Mouse (Mus musculus): ENCODE measurements at regions not wholly inside any gene's neighbourhood (a gene's known extent, or its start where the extent isn't known, plus 50 kb on each side); places are given as distances from the start of the nearest gene placed in this dataset.

DNA sequence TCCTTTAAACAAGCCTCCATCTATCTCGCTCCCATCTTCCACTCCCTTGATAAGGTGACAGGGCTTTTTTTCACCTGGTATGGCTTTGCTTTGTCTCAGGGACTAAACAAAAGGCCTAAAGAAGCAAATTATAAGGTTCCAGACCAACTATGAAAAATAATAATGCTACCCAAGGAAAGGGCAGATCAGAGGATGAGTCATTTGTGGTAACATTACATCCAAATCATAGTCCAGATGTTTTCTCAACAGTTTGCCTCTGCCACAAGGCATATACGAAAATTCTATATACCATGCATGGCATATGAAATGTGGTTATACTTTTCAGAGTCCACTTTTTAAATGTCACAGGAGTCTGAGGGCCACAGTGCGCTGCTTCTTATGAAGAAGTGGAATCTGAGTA lies 302.7 kb downstream of the Lpin1 start:
- TF ChIP-seq CTCF (IDR thresholded peaks at IDR 0.05; ENCODE audit: borderline replicate concordance, extremely low read depth, insufficient read depth, insufficient read length) = no peak

DNA sequence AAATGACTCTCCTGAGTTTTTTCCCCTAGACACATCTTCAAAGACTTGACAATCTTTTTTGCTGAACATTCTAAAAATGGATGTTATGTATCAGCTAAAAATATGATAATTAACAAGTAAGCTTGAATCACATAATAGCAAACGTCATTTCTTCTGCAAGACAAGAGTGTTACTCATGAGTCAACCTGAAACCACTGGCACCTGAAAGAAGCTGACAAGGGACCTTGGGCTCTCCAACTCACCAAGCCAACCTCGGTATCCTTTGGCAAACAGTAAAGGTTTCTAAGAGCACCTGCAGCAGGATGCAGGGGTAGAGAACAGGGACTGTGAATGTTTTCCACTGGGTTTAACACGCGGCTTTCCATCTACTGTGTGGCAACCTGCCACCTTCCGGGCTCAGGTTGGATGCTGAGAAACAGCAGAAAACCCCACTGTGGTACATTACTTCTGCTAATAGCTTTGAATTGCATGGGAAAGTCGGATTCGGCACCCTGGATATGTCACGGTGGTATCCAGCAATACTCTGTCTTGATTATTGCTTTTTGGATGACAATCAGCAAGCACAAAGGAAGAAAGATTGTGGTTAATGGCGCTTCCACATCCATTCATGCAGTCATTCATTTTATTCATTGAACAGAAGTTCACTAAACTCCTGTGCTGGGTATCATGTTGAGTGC lies 305.9 kb downstream of the Lpin1 start:
- DNase-seq (ENCODE audit: low read depth) = peak; percentile 10
- TF ChIP-seq CTCF (IDR thresholded peaks at IDR 0.05; ENCODE audit: borderline replicate concordance, extremely low read depth, insufficient read depth, insufficient read length) (no peak), POLR2A (IDR thresholded peaks at IDR 0.05; ENCODE audit: borderline replicate concordance, extremely low read depth, insufficient read depth, insufficient read length, poor library complexity, severe bottlenecking) (no peak)

More for the DNA sequence above, 302.7 kb downstream of the Lpin1 start:
- DNase-seq (ENCODE audit: low read depth) = no peak

DNA sequence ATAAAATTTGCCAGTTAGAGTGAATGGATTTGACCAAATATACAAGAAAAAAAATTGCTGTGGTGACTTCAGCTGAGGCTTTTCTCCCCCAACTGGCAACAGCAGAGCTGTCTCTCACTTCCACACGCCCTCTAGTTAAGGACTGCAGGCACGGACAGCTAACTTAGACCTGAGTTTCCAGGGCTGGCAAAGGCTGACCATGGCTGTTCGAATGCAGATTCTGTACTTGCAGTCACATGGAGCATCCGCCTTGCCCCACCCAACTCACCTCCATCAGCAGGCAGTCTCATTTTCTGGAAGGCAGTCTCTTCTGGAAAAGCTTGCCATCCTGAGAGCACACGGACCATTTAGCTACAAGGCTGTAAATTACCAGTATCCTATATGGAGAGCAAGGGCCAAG lies 325.7 kb downstream of the Lpin1 start:
- DNase-seq (ENCODE audit: low read depth) = no peak
- TF ChIP-seq CTCF (IDR thresholded peaks at IDR 0.05; ENCODE audit: borderline replicate concordance, extremely low read depth, insufficient read depth, insufficient read length) (no peak), POLR2A (IDR thresholded peaks at IDR 0.05; ENCODE audit: borderline replicate concordance, extremely low read depth, insufficient read depth, insufficient read length, poor library complexity, severe bottlenecking) (no peak)

DNA sequence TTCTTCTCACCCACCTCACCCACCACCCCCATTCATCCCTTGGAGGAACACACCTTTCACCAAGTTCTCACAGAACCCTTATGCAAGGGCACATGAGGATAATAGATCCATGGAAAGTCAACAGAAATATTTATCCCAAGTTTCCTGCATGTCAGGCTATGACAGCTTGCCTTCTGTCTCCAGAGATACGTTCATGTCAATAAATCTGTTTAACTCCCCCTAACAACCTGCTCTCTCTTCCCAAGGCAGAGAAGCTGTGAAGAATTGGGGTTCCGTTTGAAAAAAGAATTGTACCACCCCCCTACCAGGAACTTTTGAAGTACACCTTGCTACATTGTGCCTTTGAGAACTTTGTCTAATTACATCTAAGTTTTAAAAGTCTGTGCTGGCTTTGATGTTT lies 331.6 kb downstream of the Lpin1 start:
- no peak for DNase-seq (ENCODE audit: low read depth)
- TF ChIP-seq POLR2A (IDR thresholded peaks at IDR 0.05; ENCODE audit: borderline replicate concordance, extremely low read depth, insufficient read depth, insufficient read length, poor library complexity, severe bottlenecking) (no peak), CTCF (IDR thresholded peaks at IDR 0.05; ENCODE audit: borderline replicate concordance, extremely low read depth, insufficient read depth, insufficient read length) (no peak)

GRCm38 (mm10) chr12:16277567-16278332 lies 333.0 kb downstream of the Lpin1 start:
- DNase-seq (ENCODE audit: low read depth) = peak; percentile 71
- TF ChIP-seq CTCF (IDR thresholded peaks at IDR 0.05; ENCODE audit: borderline replicate concordance, extremely low read depth, insufficient read depth, insufficient read length) = no peak
- TF ChIP-seq POLR2A (IDR thresholded peaks at IDR 0.05; ENCODE audit: borderline replicate concordance, extremely low read depth, insufficient read depth, insufficient read length, poor library complexity, severe bottlenecking) = no peak

GRCm38 (mm10) chr12:16277144-16277543 lies 333.6 kb downstream of the Lpin1 start:
- peak; percentile 38 for DNase-seq (ENCODE audit: low read depth)

GRCm38 (mm10) chr12:16276301-16276700 lies 334.5 kb downstream of the Lpin1 start:
- no peak for TF ChIP-seq POLR2A (IDR thresholded peaks at IDR 0.05; ENCODE audit: borderline replicate concordance, extremely low read depth, insufficient read depth, insufficient read length, poor library complexity, severe bottlenecking)
- no peak for TF ChIP-seq CTCF (IDR thresholded peaks at IDR 0.05; ENCODE audit: borderline replicate concordance, extremely low read depth, insufficient read depth, insufficient read length)
- DNase-seq (ENCODE audit: low read depth) = no peak

More at GRCm38 (mm10) chr12:16277144-16277543, 333.6 kb downstream of the Lpin1 start:
- TF ChIP-seq CTCF (IDR thresholded peaks at IDR 0.05; ENCODE audit: borderline replicate concordance, extremely low read depth, insufficient read depth, insufficient read length) (no peak), POLR2A (IDR thresholded peaks at IDR 0.05; ENCODE audit: borderline replicate concordance, extremely low read depth, insufficient read depth, insufficient read length, poor library complexity, severe bottlenecking) (no peak)

GRCm38 (mm10) chr12:16272441-16272840 lies 338.3 kb downstream of the Lpin1 start:
- no peak for DNase-seq (ENCODE audit: low read depth)
- TF ChIP-seq CTCF (IDR thresholded peaks at IDR 0.05; ENCODE audit: borderline replicate concordance, extremely low read depth, insufficient read depth, insufficient read length) = no peak

- peak; percentile 17 for DNase-seq (ENCODE audit: low read depth)
- TF ChIP-seq CTCF (IDR thresholded peaks at IDR 0.05; ENCODE audit: borderline replicate concordance, extremely low read depth, insufficient read depth, insufficient read length) (no peak), POLR2A (IDR thresholded peaks at IDR 0.05; ENCODE audit: borderline replicate concordance, extremely low read depth, insufficient read depth, insufficient read length, poor library complexity, severe bottlenecking) (no peak)
Observed at GRCm38 (mm10) chr12:16270876-16271275, 339.9 kb downstream of the Lpin1 start.

DNA sequence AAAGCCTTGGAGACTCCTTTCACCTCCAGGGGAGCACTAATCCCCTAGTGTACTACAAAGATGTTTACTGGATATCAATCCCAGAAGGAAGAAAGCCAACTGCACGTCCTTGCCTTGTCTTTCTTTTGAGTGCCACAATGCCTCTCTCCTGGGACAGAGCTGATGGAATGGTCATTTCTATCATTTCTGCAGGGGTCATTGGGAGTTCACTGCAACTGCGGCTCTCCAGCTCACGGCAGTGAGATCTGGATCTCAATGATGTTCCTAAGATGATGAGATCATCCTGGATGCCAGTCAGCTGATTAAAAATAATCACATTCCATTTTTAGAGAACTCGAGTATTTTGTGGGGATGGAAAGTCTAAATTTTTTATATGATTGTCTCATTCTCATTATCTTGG lies 341.1 kb downstream of the Lpin1 start:
- TF ChIP-seq POLR2A (IDR thresholded peaks at IDR 0.05; ENCODE audit: borderline replicate concordance, extremely low read depth, insufficient read depth, insufficient read length, poor library complexity, severe bottlenecking) (no peak), CTCF (IDR thresholded peaks at IDR 0.05; ENCODE audit: borderline replicate concordance, extremely low read depth, insufficient read depth, insufficient read length) (no peak)
- no peak for DNase-seq (ENCODE audit: low read depth)

GRCm38 (mm10) chr12:16268621-16269165 lies 342.1 kb downstream of the Lpin1 start:
- TF ChIP-seq CTCF (IDR thresholded peaks at IDR 0.05; ENCODE audit: borderline replicate concordance, extremely low read depth, insufficient read depth, insufficient read length) (no peak), POLR2A (IDR thresholded peaks at IDR 0.05; ENCODE audit: borderline replicate concordance, extremely low read depth, insufficient read depth, insufficient read length, poor library complexity, severe bottlenecking) (no peak)
- DNase-seq (ENCODE audit: low read depth) = no peak

DNA sequence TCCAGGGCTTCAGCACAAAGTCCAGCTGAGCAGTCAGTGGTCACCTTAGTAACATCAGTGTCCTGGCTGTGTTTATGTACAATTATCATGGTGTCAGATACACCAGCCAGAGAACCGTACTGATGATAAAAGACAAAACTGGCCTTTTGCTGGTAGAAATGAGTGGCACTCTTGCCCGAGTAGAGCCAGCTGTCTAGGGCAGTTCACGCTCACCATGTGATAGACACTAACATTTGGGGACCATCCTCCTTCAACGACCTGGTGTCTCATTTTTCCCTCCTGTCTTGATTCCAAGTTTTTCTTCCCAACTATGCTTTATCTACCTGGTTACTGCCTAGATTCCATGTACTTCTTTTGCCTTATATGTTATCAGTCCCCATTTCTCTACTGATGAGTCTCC lies 349.3 kb downstream of the Lpin1 start:
- no peak for DNase-seq (ENCODE audit: low read depth)

More for the DNA sequence above, 349.3 kb downstream of the Lpin1 start:
- TF ChIP-seq CTCF (IDR thresholded peaks at IDR 0.05; ENCODE audit: borderline replicate concordance, extremely low read depth, insufficient read depth, insufficient read length) = no peak
- no peak for TF ChIP-seq POLR2A (IDR thresholded peaks at IDR 0.05; ENCODE audit: borderline replicate concordance, extremely low read depth, insufficient read depth, insufficient read length, poor library complexity, severe bottlenecking)

All from brain, embryonic 14.5 days (tissue).